Mouse (Mus musculus): ENCODE data around the gene Tomm20l. TPM values are rescaled to one million over a fixed set of nuclear protein-coding genes. Genes with fewer than 3 reads are reported as not detected.

Tomm20l gene
- not detected for polyA plus RNA-seq (2014; fragmentation: Illumina TruSeq; extraction: RNeasy Lipid Tissue Mini Kit (QIAGEN cat#74804); ENCODE audit: low read depth, low replicate concordance)

GRCm38 (mm10) chr12:71111331-71111730, at the start of gene Tomm20l:
Gene Tomm20l (plus strand): TSS chr12:71111428.

GRCm38 (mm10) chr12:71136130-71136973, 25.1 kb downstream of the Tomm20l start, which contains the start of the genes Timm9 and 2700049A03Rik:
Gene Timm9 (minus strand): TSS chr12:71136684.
Gene 2700049A03Rik (plus strand): TSS chr12:71136848.

Other genes with a start within 250 kb of the Tomm20l start
- gene Actr10, start 173.6 kb upstream of the Tomm20l start, polyA plus RNA-seq (2014; fragmentation: Illumina TruSeq; extraction: RNeasy Lipid Tissue Mini Kit (QIAGEN cat#74804); ENCODE audit: low read depth, low replicate concordance) = 90.8 TPM
- gene Psma3, start 136.8 kb upstream of the Tomm20l start, polyA plus RNA-seq (2014; fragmentation: Illumina TruSeq; extraction: RNeasy Lipid Tissue Mini Kit (QIAGEN cat#74804); ENCODE audit: low read depth, low replicate concordance) = 198 TPM
- gene Arid4a, start 95.4 kb upstream of the Tomm20l start, polyA plus RNA-seq (2014; fragmentation: Illumina TruSeq; extraction: RNeasy Lipid Tissue Mini Kit (QIAGEN cat#74804); ENCODE audit: low read depth, low replicate concordance) = 11.7 TPM
- gene Timm9, start 25.3 kb downstream of the Tomm20l start, polyA plus RNA-seq (2014; fragmentation: Illumina TruSeq; extraction: RNeasy Lipid Tissue Mini Kit (QIAGEN cat#74804); ENCODE audit: low read depth, low replicate concordance) = 47.4 TPM
- gene 2700049A03Rik, start 25.4 kb downstream of the Tomm20l start, polyA plus RNA-seq (2014; fragmentation: Illumina TruSeq; extraction: RNeasy Lipid Tissue Mini Kit (QIAGEN cat#74804); ENCODE audit: low read depth, low replicate concordance) = 2.8 TPM
- 3.7 TPM for gene Dact1, start 198.5 kb downstream of the Tomm20l start, polyA plus RNA-seq (2014; fragmentation: Illumina TruSeq; extraction: RNeasy Lipid Tissue Mini Kit (QIAGEN cat#74804); ENCODE audit: low read depth, low replicate concordance)

Measured in heart, adult 10 weeks (tissue).